Mouse (Mus musculus) brain, embryonic 14.5 days (tissue): ENCODE measurements at regions not wholly inside any gene's neighbourhood (a gene's known extent, or its start where the extent isn't known, plus 50 kb on each side); places are given as distances from the start of the nearest gene placed in this dataset.
A peak's percentile ranks its signal among the peaks of the same experiment; 100 is the strongest.

Experiments used
- DNase-seq: peaks from one replicate; pipeline ENCODE4 v3.0.0-alpha.2; 2011; ENCODE audit warnings: low read depth
- CTCF ChIP-seq: fragments of 200-500 bp; IDR thresholded peaks from 2 replicates; pipeline ENCODE4 v1.5.1; 2012; ENCODE audit warnings: inconsistent platforms, mild to moderate bottlenecking, moderate library complexity, borderline replicate concordance; ENCODE audit not compliant: insufficient read depth, insufficient read length; ENCODE audit errors: extremely low read depth
- POLR2A ChIP-seq: fragments of 200-500 bp; IDR thresholded peaks from 2 replicates; pipeline ENCODE4 v1.6.1; 2012; ENCODE audit warnings: mild to moderate bottlenecking, inconsistent platforms, borderline replicate concordance; ENCODE audit not compliant: poor library complexity, insufficient read depth, insufficient read length, severe bottlenecking; ENCODE audit errors: extremely low read depth

- TF ChIP-seq CTCF (no peak), POLR2A (no peak)
- DNase-seq = peak; percentile 62
Measured at GRCm38 (mm10) chr9:26575990-26576389, 157.5 kb upstream of the B3gat1 start.

GRCm38 (mm10) chr9:26601979-26602378 is 131.5 kb upstream of the B3gat1 start:
- DNase-seq = no peak
- no peak for TF ChIP-seq POLR2A

GRCm38 (mm10) chr9:26604552-26604951 is 129.0 kb upstream of the B3gat1 start:
- peak; percentile 22 for DNase-seq
- TF ChIP-seq POLR2A = no peak
- TF ChIP-seq CTCF = no peak

GRCm38 (mm10) chr9:26611711-26612437 is 121.7 kb upstream of the B3gat1 start:
- no peak for TF ChIP-seq CTCF
- DNase-seq = peak; percentile 24

GRCm38 (mm10) chr9:26622840-26623448 is 110.6 kb upstream of the B3gat1 start:
- DNase-seq = peak; percentile 81
- TF ChIP-seq POLR2A (no peak), CTCF (no peak)

- DNase-seq = peak; percentile 17
- TF ChIP-seq CTCF = no peak
- TF ChIP-seq POLR2A = no peak
Measured at GRCm38 (mm10) chr9:26625171-26625937, 108.2 kb upstream of the B3gat1 start.

- peak; percentile 11 for DNase-seq
Measured at GRCm38 (mm10) chr9:26632891-26633650, 100.5 kb upstream of the B3gat1 start.

GRCm38 (mm10) chr9:26635211-26635610 is 98.3 kb upstream of the B3gat1 start:
- TF ChIP-seq CTCF (no peak), POLR2A (no peak)
- no peak for DNase-seq

More at GRCm38 (mm10) chr9:26632891-26633650, 100.5 kb upstream of the B3gat1 start:
- TF ChIP-seq POLR2A (no peak), CTCF (0 out of 2 replicates have a peak, but pooled peaks have one; percentile 15)

GRCm38 (mm10) chr9:26638586-26638985 is 94.9 kb upstream of the B3gat1 start:
- TF ChIP-seq CTCF = no peak
- TF ChIP-seq POLR2A = no peak
- peak; percentile 56 for DNase-seq

GRCm38 (mm10) chr9:26642302-26642701 is 91.2 kb upstream of the B3gat1 start:
- DNase-seq = peak; percentile 42
- TF ChIP-seq POLR2A = no peak
- no peak for TF ChIP-seq CTCF

- no peak for DNase-seq
- TF ChIP-seq CTCF (no peak), POLR2A (no peak)
Measured at GRCm38 (mm10) chr9:26642831-26643230, 90.7 kb upstream of the B3gat1 start.
